Mouse (Mus musculus): ENCODE data around the gene 6330409D20Rik. TPM values are rescaled to one million over a fixed set of nuclear protein-coding genes. Genes with fewer than 3 reads are reported as not detected.
A peak's percentile ranks its signal among the peaks of the same experiment; 100 is the strongest.

6330409D20Rik gene
- polyA plus RNA-seq, 1 experiment from 2014 or later: 0.18 TPM

DNA sequence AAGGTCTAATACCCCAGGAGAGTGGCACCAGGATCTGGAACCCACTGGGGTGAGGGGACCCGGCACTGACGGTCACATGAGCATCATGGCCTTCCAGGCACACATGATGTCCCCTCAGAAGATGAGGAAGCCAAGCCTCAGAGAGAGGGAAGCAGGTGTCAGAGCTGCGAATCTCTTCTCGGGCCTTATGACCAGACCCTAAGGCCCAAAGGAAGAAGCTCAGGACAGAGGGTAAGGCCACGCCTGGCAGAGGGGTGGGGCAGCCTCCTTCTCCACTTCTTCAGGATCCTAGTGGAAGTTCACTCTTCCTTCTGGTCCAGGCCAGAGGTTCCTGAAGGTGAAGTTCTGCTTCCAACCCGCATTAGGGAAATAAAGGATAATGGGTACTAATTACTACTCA, 8.1 kb downstream of the 6330409D20Rik start:
- H3K27me3 ChIP-seq (replicated peaks; ENCODE audit: control insufficient read depth, insufficient read depth, low read length): no peaks in the 10 kb centered on the region
- no peak overlapping the region for H3K27ac ChIP-seq (ENCODE audit: low read depth, low read length)
- H3K4me2 ChIP-seq (replicated peaks; ENCODE audit: low read depth): no peak overlapping the region
- no peak for TF ChIP-seq CTCF (IDR thresholded peaks at IDR 0.05; ENCODE audit: low read depth)
- H3K9me3 ChIP-seq (ENCODE audit: control insufficient read depth): no peaks in the 10 kb centered on the region
- no peaks in the 10 kb centered on the region for H3K36me3 ChIP-seq (ENCODE audit: control insufficient read depth, insufficient read depth)
- H3K4me3 ChIP-seq (ENCODE audit: low read depth, low read length): no peak overlapping the region
- 71% methylated on average over 6 of the region's 6 CpGs for WGBS
- H3K9ac ChIP-seq (ENCODE audit: low read depth, low read length): no peak overlapping the region
- no peaks in the 10 kb centered on the region for H3K4me1 ChIP-seq (replicated peaks; ENCODE audit: control insufficient read depth, insufficient read depth, low read length)
- ATAC-seq: no peak

DNA sequence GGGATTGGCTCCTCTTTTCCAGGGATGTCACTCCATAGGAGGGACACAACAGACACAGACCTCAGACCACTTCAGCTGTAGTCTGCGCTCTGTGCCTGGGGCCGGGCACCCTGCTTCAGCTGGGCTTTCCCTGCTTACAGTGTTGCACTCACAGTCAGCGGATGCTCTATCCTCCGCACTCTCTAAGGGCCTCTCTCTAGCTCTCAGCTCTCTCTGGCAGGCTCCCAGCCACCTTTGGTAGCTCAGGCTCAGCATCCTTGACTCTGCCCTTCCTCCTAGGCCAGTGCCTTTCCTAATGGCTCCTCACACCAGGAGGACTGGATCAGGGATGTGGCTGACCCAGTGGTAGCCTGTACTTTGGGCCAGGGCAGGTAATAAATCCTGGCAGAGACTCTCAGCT, 8.9 kb downstream of the 6330409D20Rik start:
- ATAC-seq: no peak
- 50% methylated on average over 4 of the region's 4 CpGs for whole genome bisulfite sequencing
- Histone ChIP-seq H3K9me3 (ENCODE audit: control insufficient read depth) (no peaks in the 10 kb centered on the region), H3K4me2 (replicated peaks; ENCODE audit: low read depth) (no peak overlapping the region), H3K4me1 (replicated peaks; ENCODE audit: control insufficient read depth, insufficient read depth, low read length) (no peaks in the 10 kb centered on the region), H3K27ac (ENCODE audit: low read depth, low read length) (no peak overlapping the region), H3K36me3 (ENCODE audit: control insufficient read depth, insufficient read depth) (no peaks in the 10 kb centered on the region), H3K4me3 (ENCODE audit: low read depth, low read length) (no peak overlapping the region), H3K9ac (ENCODE audit: low read depth, low read length) (no peak overlapping the region), H3K27me3 (replicated peaks; ENCODE audit: control insufficient read depth, insufficient read depth, low read length) (no peaks in the 10 kb centered on the region)
- TF ChIP-seq CTCF (IDR thresholded peaks at IDR 0.05; ENCODE audit: low read depth): no peak

DNA sequence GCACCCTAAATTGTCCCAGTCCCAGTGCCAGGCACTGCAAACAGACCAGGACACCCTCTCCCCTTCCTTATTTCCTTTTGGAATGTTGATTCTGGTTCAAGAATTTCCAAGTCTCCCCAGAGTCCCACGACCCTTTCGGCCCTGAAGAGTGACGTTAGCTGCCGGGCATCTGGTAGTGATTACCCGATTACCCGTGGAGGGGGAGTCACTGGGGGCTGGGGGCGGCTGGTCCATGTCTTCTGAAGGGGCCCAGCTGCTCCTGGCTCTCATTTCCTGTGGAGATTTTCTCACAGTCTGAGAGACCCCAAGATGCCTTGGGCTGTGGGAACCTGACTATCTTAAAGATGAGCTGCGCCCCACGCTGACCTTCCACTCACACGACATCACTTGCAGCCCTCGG, 10.0 kb downstream of the 6330409D20Rik start:
- Histone ChIP-seq H3K9me3 (ENCODE audit: control insufficient read depth) (no peaks in the 10 kb centered on the region), H3K36me3 (ENCODE audit: control insufficient read depth, insufficient read depth) (no peaks in the 10 kb centered on the region), H3K4me2 (replicated peaks; ENCODE audit: low read depth) (no peak overlapping the region), H3K27me3 (replicated peaks; ENCODE audit: control insufficient read depth, insufficient read depth, low read length) (no peaks in the 10 kb centered on the region), H3K4me1 (replicated peaks; ENCODE audit: control insufficient read depth, insufficient read depth, low read length) (no peaks in the 10 kb centered on the region), H3K27ac (ENCODE audit: low read depth, low read length) (0 out of 2 replicates have a peak overlapping the region, but pooled peaks have one; percentile 28), H3K9ac (ENCODE audit: low read depth, low read length) (no peak overlapping the region; the same call in 1 of the 2 replicates), H3K4me3 (ENCODE audit: low read depth, low read length) (no peak overlapping the region)
- WGBS: 49% methylated on average over 11 of the region's 11 CpGs
- ATAC-seq: no peak
- TF ChIP-seq CTCF (IDR thresholded peaks at IDR 0.05; ENCODE audit: low read depth): no peak

DNA sequence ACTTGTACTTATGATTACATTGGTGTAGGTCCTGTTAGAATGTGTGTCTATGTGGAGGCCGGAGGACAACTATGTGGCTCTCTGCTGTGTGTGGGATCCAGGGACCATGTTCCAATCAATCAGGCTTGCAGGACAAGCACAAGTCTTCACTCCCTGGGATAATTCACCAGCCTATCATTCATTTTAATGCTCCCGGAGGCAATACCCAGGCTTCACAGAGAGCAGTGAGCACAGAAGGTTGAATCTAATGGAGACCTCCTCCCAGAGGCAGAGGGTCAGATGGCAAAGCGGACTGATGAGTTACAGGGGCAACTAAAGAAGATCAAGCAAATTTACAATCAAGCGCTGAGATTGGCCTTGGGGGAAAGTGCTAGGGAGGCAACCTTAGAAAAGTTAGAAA, 11.3 kb downstream of the 6330409D20Rik start:
- TF ChIP-seq CTCF (IDR thresholded peaks at IDR 0.05; ENCODE audit: low read depth): no peak
- Histone ChIP-seq H3K9me3 (ENCODE audit: control insufficient read depth) (no peaks in the 10 kb centered on the region), H3K4me2 (replicated peaks; ENCODE audit: low read depth) (peak overlapping the region; percentile 61; the same call in 1 of the 2 replicates), H3K4me3 (ENCODE audit: low read depth, low read length) (no peak overlapping the region), H3K9ac (ENCODE audit: low read depth, low read length) (no peak overlapping the region), H3K27ac (ENCODE audit: low read depth, low read length) (no peak overlapping the region), H3K4me1 (replicated peaks; ENCODE audit: control insufficient read depth, insufficient read depth, low read length) (no peaks in the 10 kb centered on the region), H3K36me3 (ENCODE audit: control insufficient read depth, insufficient read depth) (no peaks in the 10 kb centered on the region), H3K27me3 (replicated peaks; ENCODE audit: control insufficient read depth, insufficient read depth, low read length) (no peaks in the 10 kb centered on the region)
- 70% methylated on average over 4 of the region's 4 CpGs for WGBS
- no peak for ATAC-seq

- no peaks in the 10 kb centered on the region for H3K4me1 ChIP-seq (replicated peaks; ENCODE audit: control insufficient read depth, insufficient read depth, low read length)
- ATAC-seq: no peak
- no peaks in the 10 kb centered on the region for H3K27me3 ChIP-seq (replicated peaks; ENCODE audit: control insufficient read depth, insufficient read depth, low read length)
- peak overlapping the region; percentile 61 for H3K4me2 ChIP-seq (replicated peaks; ENCODE audit: low read depth)
- no peak for TF ChIP-seq CTCF (IDR thresholded peaks at IDR 0.05; ENCODE audit: low read depth)
- no peaks in the 10 kb centered on the region for H3K36me3 ChIP-seq (ENCODE audit: control insufficient read depth, insufficient read depth)
- H3K27ac ChIP-seq (ENCODE audit: low read depth, low read length): no peak overlapping the region
- peak overlapping the region; percentile 31; the same call in 1 of the 2 replicates for H3K4me3 ChIP-seq (ENCODE audit: low read depth, low read length)
- no peaks in the 10 kb centered on the region for H3K9me3 ChIP-seq (ENCODE audit: control insufficient read depth)
- WGBS: 40% methylated on average over 7 of the region's 7 CpGs
- no peak overlapping the region for H3K9ac ChIP-seq (ENCODE audit: low read depth, low read length)
These were observed 12.4 kb downstream of the 6330409D20Rik start for GRCm38 (mm10) chr2:32728463-32728862.

- 1% methylated on average over 16 of the region's 16 CpGs for WGBS
- Histone ChIP-seq H3K27me3 (replicated peaks; ENCODE audit: control insufficient read depth, insufficient read depth, low read length) (no peaks in the 10 kb centered on the region), H3K27ac (ENCODE audit: low read depth, low read length) (no peak overlapping the region), H3K4me2 (replicated peaks; ENCODE audit: low read depth) (peak overlapping the region; percentile 61), H3K9me3 (ENCODE audit: control insufficient read depth) (no peaks in the 10 kb centered on the region), H3K4me1 (replicated peaks; ENCODE audit: control insufficient read depth, insufficient read depth, low read length) (no peaks in the 10 kb centered on the region), H3K36me3 (ENCODE audit: control insufficient read depth, insufficient read depth) (no peaks in the 10 kb centered on the region), H3K9ac (ENCODE audit: low read depth, low read length) (no peak overlapping the region), H3K4me3 (ENCODE audit: low read depth, low read length) (peak overlapping the region; percentile 31)
- ATAC-seq: peak; percentile 92
- TF ChIP-seq CTCF (IDR thresholded peaks at IDR 0.05; ENCODE audit: low read depth): no peak
These were observed 13.4 kb downstream of the 6330409D20Rik start for GRCm38 (mm10) chr2:32727435-32727834.

All from intestine, postnatal 0 days (tissue).